Mouse (Mus musculus): Measurements from ENCODE around the gene Ubash3a. TPM values are rescaled to one million over a fixed set of nuclear protein-coding genes. Genes with fewer than 3 reads are reported as not detected.

Gene Ubash3a
- total RNA-seq, 2 experiments from 2014 or later: not detected

GRCm38 (mm10) chr17:31210299-31210698 is 2.6 kb downstream of the Ubash3a start:
- intact Hi-C loops (cut with DNase I; ENCODE audit: low total_unique reads): no loop called here
- no peak for DNase-seq

- no peak for DNase-seq
- intact Hi-C loops (cut with DNase I; ENCODE audit: low total_unique reads): no loop called here
Measured at GRCm38 (mm10) chr17:31211881-31212280, 4.2 kb downstream of the Ubash3a start.

- no peak for DNase-seq
- intact Hi-C loops (cut with DNase I; ENCODE audit: low total_unique reads): no loop called here
Measured at GRCm38 (mm10) chr17:31216068-31216955, 8.6 kb downstream of the Ubash3a start.

GRCm38 (mm10) chr17:31222810-31223310 is 15.2 kb downstream of the Ubash3a start:
- intact Hi-C loops (cut with DNase I; ENCODE audit: low total_unique reads): no loop called here
- no peak for DNase-seq

- intact Hi-C loops (cut with DNase I; ENCODE audit: low total_unique reads): no loop called here
Measured at GRCm38 (mm10) chr17:31223835-31224234, 16.2 kb downstream of the Ubash3a start.

GRCm38 (mm10) chr17:31224591-31224990 is 16.9 kb downstream of the Ubash3a start:
- intact Hi-C loops (cut with DNase I; ENCODE audit: low total_unique reads): no loop called here
- no peak for DNase-seq

More at GRCm38 (mm10) chr17:31223835-31224234, 16.2 kb downstream of the Ubash3a start:
- no peak for DNase-seq

- intact Hi-C loops (cut with DNase I; ENCODE audit: low total_unique reads): no loop called here
Measured at GRCm38 (mm10) chr17:31226368-31226767, 18.7 kb downstream of the Ubash3a start.

GRCm38 (mm10) chr17:31226931-31227330 is 19.3 kb downstream of the Ubash3a start:
- DNase-seq: no peak
- intact Hi-C loops (cut with DNase I; ENCODE audit: low total_unique reads): no loop called here

More at GRCm38 (mm10) chr17:31226368-31226767, 18.7 kb downstream of the Ubash3a start:
- no peak for DNase-seq

- no peak for DNase-seq
Measured at GRCm38 (mm10) chr17:31231780-31232179, 24.1 kb downstream of the Ubash3a start.

GRCm38 (mm10) chr17:31232251-31233010 is 24.8 kb downstream of the Ubash3a start:
- no peak for DNase-seq
- intact Hi-C loops (cut with DNase I; ENCODE audit: low total_unique reads): no loop called here

More at GRCm38 (mm10) chr17:31231780-31232179, 24.1 kb downstream of the Ubash3a start:
- intact Hi-C loops (cut with DNase I; ENCODE audit: low total_unique reads): no loop called here

- intact Hi-C loops (cut with DNase I; ENCODE audit: low total_unique reads): loop anchor here (5.0 kb wide), 1 partner anchor 94 kb away; the partner anchor contains the start of gene Tff2
- DNase-seq: no peak
Measured at GRCm38 (mm10) chr17:31235915-31236314, 28.2 kb downstream of the Ubash3a start.

GRCm38 (mm10) chr17:31238234-31239020 is 30.8 kb downstream of the Ubash3a start:
- intact Hi-C loops (cut with DNase I; ENCODE audit: low total_unique reads): loop anchor here (5.0 kb wide), 1 partner anchor 96 kb away; the partner anchor contains the start of gene Tff2
- no peak for DNase-seq

- DNase-seq: no peak
- intact Hi-C loops (cut with DNase I; ENCODE audit: low total_unique reads): no loop called here
Measured at GRCm38 (mm10) chr17:31241156-31241555, 33.5 kb downstream of the Ubash3a start.

- no peak for DNase-seq
- intact Hi-C loops (cut with DNase I; ENCODE audit: low total_unique reads): no loop called here
Measured at GRCm38 (mm10) chr17:31242764-31243163, 35.1 kb downstream of the Ubash3a start.

GRCm38 (mm10) chr17:31245321-31245720 is 37.6 kb downstream of the Ubash3a start:
- DNase-seq: no peak
- intact Hi-C loops (cut with DNase I; ENCODE audit: low total_unique reads): no loop called here

- intact Hi-C loops (cut with DNase I; ENCODE audit: low total_unique reads): no loop called here
- no peak for DNase-seq
Measured at GRCm38 (mm10) chr17:31247144-31247543, 39.5 kb downstream of the Ubash3a start.

GRCm38 (mm10) chr17:31253951-31254350 is 46.3 kb downstream of the Ubash3a start:
- DNase-seq: no peak
- intact Hi-C loops (cut with DNase I; ENCODE audit: low total_unique reads): loop anchor here (1.0 kb wide), 1 partner anchor 54 kb away; no protein-coding TSS in a partner anchor

- peak; percentile 88 for DNase-seq
- intact Hi-C loops (cut with DNase I; ENCODE audit: low total_unique reads): loop anchor here (1.0 kb wide), 1 partner anchor 54 kb away; no protein-coding TSS in a partner anchor
Measured at GRCm38 (mm10) chr17:31254463-31254931, 46.8 kb downstream of the Ubash3a start.

- DNase-seq: no peak
- intact Hi-C loops (cut with DNase I; ENCODE audit: low total_unique reads): no loop called here
Measured at GRCm38 (mm10) chr17:31257149-31257548, 49.5 kb downstream of the Ubash3a start.
